Mouse (Mus musculus): Measurements from ENCODE around the gene Lactbl1. TPM values are rescaled to one million over a fixed set of nuclear protein-coding genes. Genes with fewer than 3 reads are reported as not detected.

The Lactbl1 gene
- polyA plus RNA-seq, 1 experiment from 2014 or later: not detected

DNA sequence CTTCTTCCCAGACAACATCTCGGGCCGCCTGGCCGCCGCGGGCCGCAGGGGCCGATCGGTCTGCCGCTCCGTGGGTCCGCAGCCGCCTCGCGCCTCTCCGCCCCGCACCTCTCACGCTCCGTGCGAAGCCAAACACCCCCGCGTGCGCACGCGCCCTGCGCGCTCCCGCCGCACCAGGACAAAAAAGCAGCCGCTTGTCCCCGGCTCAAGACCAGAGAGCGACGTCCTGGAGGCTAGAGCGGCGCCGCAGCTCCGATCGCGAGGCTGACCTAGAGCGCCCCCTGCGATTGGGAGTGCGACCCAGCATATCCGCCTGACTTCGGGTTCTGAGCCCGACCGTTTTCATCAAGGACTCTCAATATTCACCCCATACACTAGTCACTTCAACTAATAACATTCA is 19.9 kb upstream of the Lactbl1 start, which contains the start of gene Kdm1a:
Kdm1a (minus strand) TSS at position 156 of the 400 bp plus-strand sequence.
- Histone ChIP-seq H3K9me3 (no peaks in the 10 kb centered on the region), H3K36me3 (no peaks in the 10 kb centered on the region), H3K27me3 (no peaks in the 10 kb centered on the region), H3K4me2 (replicated peaks) (peak within 1 kb of the TSS; percentile 77), H3K4me3 (replicated peaks) (peak within 1 kb of the TSS; percentile 99), H3K4me1 (replicated peaks) (peaks cover 29% of the 10 kb centered on the region), H3K27ac (peak within 1 kb of the TSS; percentile 97), H3K9ac (replicated peaks) (peak within 1 kb of the TSS; percentile 99)
- WGBS: under 1% methylated on average over 32 of the region's 45 CpGs
- peak; percentile 92 for ATAC-seq

DNA sequence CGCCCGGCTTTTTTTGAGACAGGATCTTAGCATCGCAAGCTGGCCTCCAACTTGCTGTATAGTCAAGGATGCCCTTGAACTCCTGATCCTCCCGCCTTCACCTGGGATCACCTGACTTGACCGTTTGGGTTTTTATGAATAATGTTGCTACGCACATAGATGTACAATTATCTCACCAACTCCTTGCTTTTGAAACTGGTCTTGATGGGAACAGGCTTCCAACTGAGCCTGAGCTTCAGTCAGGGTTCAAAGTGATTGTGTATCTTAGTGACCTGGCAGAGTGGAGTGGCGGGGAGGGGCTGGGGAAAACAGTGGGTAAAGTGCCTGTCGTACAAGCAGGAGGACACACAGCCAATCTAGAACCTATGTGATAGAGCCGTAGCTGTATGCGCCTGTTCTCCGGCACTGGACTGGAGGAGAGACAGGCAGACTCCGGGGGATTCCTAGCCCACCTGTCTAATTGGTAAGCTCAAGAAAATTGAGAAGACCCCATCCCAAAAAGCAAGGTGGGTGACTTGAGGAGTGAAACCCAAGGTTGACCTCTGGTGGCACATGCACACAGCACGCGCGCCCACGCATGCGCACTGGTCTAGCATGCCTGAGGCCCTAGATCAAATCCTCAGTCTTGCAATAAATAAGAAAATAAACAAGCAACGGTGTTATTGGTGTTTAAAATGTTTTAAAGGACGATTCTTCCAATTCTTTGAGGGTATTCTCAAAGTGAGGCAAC is 16.5 kb upstream of the Lactbl1 start:
- ATAC-seq: no peak
- H3K9ac ChIP-seq (replicated peaks): no peak overlapping the region
- no peaks in the 10 kb centered on the region for H3K36me3 ChIP-seq
- peaks cover 4% of the 10 kb centered on the region for H3K4me1 ChIP-seq (replicated peaks)
- H3K27ac ChIP-seq: no peak overlapping the region
- H3K4me3 ChIP-seq (replicated peaks): no peak overlapping the region
- no peak overlapping the region for H3K4me2 ChIP-seq (replicated peaks)
- H3K27me3 ChIP-seq: no peaks in the 10 kb centered on the region
- 92% methylated on average over 19 of the region's 19 CpGs for WGBS
- H3K9me3 ChIP-seq: no peaks in the 10 kb centered on the region

DNA sequence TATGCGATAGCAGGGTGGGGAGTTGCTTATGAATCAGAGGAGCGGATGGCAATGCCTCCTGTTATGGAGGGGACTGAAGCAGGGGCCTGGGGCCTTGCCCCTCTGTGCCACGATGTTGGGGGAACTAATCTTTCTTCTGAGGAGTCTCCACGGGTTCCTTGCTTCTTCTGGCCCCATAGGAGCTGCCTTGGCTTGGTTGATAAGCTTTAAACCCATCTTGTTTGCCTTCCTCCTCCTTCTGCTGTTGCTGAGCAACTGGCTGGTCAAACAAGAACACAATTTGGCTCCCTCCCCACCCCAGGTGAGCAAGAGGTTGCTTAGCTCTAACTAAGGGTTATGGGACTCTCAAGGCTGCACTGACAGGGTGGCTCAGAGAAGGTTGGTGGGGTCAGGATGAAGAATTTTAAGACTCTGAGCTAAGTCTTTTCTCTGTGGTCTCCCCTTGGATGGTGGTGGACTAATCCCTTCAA is 12.0 kb upstream of the Lactbl1 start, which contains the start of gene Tex46:
Tex46 (plus strand) TSS at position 51 of the 470 bp plus-strand sequence.
- Histone ChIP-seq H3K4me2 (replicated peaks) (no peak within 1 kb of the TSS), H3K9ac (replicated peaks) (no peak within 1 kb of the TSS), H3K9me3 (no peaks in the 10 kb centered on the region), H3K4me3 (replicated peaks) (no peak within 1 kb of the TSS), H3K27ac (no peak within 1 kb of the TSS), H3K36me3 (no peaks in the 10 kb centered on the region), H3K27me3 (no peaks in the 10 kb centered on the region), H3K4me1 (replicated peaks) (no peaks in the 10 kb centered on the region)
- no peak for ATAC-seq
- WGBS: 60% methylated on average over 4 of the region's 4 CpGs

DNA sequence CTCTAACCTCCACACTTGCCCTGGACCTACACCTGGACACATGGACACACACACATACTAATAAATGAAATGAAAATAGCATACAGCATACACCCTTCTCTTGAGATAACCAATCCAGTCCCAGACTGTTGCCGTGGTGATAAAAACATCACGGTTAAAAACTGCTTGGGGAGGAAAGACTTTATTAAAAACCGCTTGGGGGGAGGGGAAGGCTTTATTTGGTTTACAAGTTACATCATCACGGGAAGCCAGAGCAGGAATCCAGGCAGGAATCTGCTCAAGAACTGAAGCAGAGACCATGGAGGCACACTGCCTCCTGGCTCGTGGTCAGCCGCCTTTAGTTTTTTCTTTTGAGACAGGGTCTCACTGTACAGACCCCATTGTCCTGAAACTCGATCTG is 8.8 kb upstream of the Lactbl1 start:
- Histone ChIP-seq H3K27me3 (no peaks in the 10 kb centered on the region), H3K9ac (replicated peaks) (no peak overlapping the region), H3K9me3 (no peaks in the 10 kb centered on the region), H3K4me1 (replicated peaks) (0 out of 2 replicates have a peak, but pooled peaks cover 2% of the 10 kb centered on the region), H3K27ac (no peak overlapping the region), H3K4me2 (replicated peaks) (no peak overlapping the region), H3K4me3 (replicated peaks) (no peak overlapping the region), H3K36me3 (no peaks in the 10 kb centered on the region)
- 66% methylated on average over 7 of the region's 7 CpGs for WGBS
- no peak for ATAC-seq

DNA sequence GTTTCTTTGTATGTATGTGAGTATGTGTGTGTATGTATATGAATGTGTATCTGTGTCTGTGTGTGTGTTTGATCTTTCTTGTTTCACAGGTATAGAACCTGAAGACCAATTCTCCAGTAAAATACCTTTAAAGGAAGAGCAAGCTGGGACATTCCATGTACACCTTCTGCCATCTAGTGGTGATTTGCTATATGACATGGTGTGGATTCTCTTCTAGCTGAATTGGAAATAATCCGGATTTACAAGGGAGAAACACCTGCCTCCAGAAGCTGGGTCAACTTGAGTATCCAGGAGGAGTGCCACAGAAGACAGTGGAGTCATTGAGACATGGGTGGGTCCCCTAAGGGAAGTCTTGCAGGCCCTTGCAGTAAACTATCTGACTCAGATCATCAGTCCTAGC is 1.1 kb upstream of the Lactbl1 start:
- peaks cover 5% of the 10 kb centered on the region; the same call in 1 of the 2 replicates for H3K27me3 ChIP-seq
- 0 out of 2 replicates have a peak, but pooled peaks have one; percentile 37 for ATAC-seq
- peaks cover 6% of the 10 kb centered on the region; the same call in 1 of the 2 replicates for H3K4me1 ChIP-seq (replicated peaks)
- no peak overlapping the region for H3K4me3 ChIP-seq (replicated peaks)
- H3K36me3 ChIP-seq: no peaks in the 10 kb centered on the region
- no peak overlapping the region for H3K9ac ChIP-seq (replicated peaks)
- WGBS: 0% methylated on average over 1 of the region's 1 CpGs
- no peak overlapping the region for H3K27ac ChIP-seq
- H3K4me2 ChIP-seq (replicated peaks): no peak overlapping the region
- no peaks in the 10 kb centered on the region for H3K9me3 ChIP-seq

DNA sequence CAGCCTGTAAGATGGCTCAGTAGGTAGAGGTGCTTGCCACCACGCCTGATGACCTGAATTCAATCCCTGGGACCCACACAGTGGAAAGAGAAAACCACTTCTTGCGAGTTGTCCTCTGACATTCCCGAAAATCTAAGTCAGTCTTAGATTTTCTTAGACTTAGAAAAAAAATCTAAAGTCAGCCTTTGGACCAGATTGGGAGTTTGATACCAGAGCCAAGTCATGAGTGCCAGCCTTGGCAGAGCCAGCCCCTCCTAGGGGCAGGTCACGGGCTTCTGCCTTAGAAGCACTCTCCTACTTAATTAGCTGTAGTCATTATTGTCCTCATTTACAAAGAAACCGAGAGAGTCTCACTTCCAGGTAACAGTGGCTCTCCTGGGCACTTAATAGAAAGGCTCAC is 465 bp upstream of the Lactbl1 start:
- ATAC-seq: no peak
- Histone ChIP-seq H3K27me3 (peaks cover 5% of the 10 kb centered on the region; the same call in 1 of the 2 replicates), H3K4me1 (replicated peaks) (peaks cover 6% of the 10 kb centered on the region; the same call in 1 of the 2 replicates), H3K9ac (replicated peaks) (no peak overlapping the region), H3K9me3 (no peaks in the 10 kb centered on the region), H3K4me2 (replicated peaks) (no peak overlapping the region), H3K27ac (no peak overlapping the region), H3K4me3 (replicated peaks) (no peak overlapping the region), H3K36me3 (no peaks in the 10 kb centered on the region)
- WGBS: 52% methylated on average over 5 of the region's 5 CpGs

DNA sequence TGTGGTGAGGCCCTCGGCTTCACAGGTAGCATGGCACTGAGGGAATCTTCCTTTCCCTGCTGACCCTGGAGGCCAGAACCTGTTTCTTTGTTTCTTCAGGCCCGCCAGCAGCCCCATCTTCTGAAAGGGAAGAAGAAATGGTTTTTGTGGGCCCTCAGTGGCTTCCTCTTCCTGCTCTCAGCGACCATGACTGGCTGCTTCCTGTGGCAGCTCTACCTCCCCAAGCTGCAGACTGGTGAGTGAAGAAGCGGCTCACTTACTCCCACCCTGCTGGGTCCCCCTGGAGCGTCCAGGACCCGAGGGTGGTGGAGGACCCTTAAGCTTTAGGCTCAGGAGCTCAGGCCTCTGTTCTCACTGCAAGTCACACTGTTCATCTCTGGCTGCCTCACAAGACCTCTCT is 4.2 kb downstream of the Lactbl1 start:
- Histone ChIP-seq H3K27ac (no peak overlapping the region), H3K9me3 (no peaks in the 10 kb centered on the region), H3K4me3 (replicated peaks) (no peak overlapping the region), H3K4me1 (replicated peaks) (peaks cover 4% of the 10 kb centered on the region), H3K4me2 (replicated peaks) (no peak overlapping the region), H3K27me3 (peaks cover 5% of the 10 kb centered on the region; the same call in 1 of the 2 replicates), H3K36me3 (no peaks in the 10 kb centered on the region), H3K9ac (replicated peaks) (no peak overlapping the region)
- no peak for ATAC-seq
- WGBS: 81% methylated on average over 6 of the region's 6 CpGs

DNA sequence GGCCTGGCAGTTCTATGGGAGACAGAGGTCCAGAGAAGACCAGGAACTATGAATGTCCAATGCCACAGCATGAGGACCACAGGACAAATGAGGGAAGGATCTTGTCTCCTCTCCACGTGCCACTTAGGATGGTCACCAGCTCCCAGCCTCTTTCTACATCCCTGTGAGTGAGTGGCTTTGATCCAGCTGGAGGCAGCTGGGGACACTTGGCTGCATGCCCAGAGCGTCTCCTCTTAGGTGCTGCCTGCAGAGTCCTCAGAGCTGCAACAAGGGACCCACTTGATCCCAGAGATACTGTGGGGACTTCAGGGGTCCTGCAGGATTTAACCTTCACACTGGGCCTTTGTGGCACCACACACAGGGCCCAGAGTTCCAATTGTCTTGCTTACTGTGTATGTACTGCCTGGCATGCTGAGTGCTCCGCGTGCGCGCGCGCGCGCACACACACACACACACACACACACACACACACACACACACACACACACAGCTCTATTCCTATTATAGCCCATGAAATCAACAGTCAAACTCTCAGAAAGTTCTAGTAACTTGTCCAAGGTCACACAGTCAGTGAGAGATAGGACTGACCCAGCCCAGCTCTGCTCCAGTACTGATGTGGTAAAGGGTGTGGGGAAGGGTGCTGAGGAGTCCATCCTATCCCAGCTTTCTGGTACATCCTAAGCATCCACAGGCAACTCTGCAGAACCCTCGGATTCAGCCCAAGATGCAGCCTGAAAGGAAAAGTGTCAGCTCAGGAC is 9.0 kb downstream of the Lactbl1 start:
- Histone ChIP-seq H3K27ac (no peak overlapping the region), H3K4me3 (replicated peaks) (no peak overlapping the region), H3K4me2 (replicated peaks) (no peak overlapping the region), H3K9ac (replicated peaks) (no peak overlapping the region), H3K27me3 (peaks cover 11% of the 10 kb centered on the region), H3K9me3 (no peaks in the 10 kb centered on the region), H3K36me3 (no peaks in the 10 kb centered on the region), H3K4me1 (replicated peaks) (peaks cover 4% of the 10 kb centered on the region)
- WGBS: 74% methylated on average over 11 of the region's 11 CpGs
- ATAC-seq: 0 out of 2 replicates have a peak, but pooled peaks have one; percentile 43

DNA sequence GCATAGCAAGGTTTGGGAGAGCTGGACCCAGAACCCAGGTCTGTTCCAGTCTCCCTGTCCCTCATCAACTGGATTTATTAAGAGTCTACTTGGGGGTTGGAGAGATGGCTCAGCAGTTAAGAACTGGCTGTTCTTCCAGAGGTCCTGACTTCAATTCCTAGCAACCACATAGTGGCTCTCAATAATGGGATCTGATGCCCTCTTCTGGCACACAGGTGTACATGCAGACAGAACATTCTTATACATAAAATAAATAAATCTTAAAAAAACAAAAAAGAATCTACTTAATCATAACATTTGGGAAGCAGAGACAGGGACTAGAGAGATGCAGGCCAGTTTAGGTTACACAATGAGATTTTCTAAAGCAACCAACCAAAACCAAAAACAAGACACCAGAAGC is 13.6 kb downstream of the Lactbl1 start:
- H3K9me3 ChIP-seq: no peaks in the 10 kb centered on the region
- peaks cover 29% of the 10 kb centered on the region for H3K4me1 ChIP-seq (replicated peaks)
- no peak overlapping the region for H3K9ac ChIP-seq (replicated peaks)
- H3K36me3 ChIP-seq: no peaks in the 10 kb centered on the region
- peaks cover 29% of the 10 kb centered on the region for H3K27me3 ChIP-seq
- no peak overlapping the region for H3K27ac ChIP-seq
- no peak overlapping the region for H3K4me3 ChIP-seq (replicated peaks)
- ATAC-seq: no peak
- H3K4me2 ChIP-seq (replicated peaks): no peak overlapping the region

DNA sequence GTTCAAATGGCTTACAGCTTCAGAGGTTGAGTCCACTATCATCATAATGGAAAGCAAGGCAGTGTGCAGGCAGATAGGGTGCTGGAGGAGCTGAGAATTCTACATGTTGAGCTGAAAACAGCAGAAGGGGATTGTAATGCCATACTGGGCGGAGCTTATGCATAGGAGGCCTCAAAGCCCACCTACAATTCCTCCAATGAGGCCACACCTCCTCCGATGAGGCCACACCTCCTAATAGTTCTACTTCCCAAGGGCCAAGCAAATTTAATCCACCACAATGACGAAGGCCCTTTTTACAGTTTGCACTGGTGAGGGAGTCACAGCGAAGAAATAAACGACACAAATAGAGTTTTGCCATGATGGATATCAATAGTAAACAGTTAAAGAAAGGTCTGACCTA is 14.1 kb downstream of the Lactbl1 start:
- Histone ChIP-seq H3K27ac (no peak overlapping the region), H3K4me1 (replicated peaks) (peaks cover 25% of the 10 kb centered on the region), H3K36me3 (no peaks in the 10 kb centered on the region), H3K4me3 (replicated peaks) (no peak overlapping the region; the same call in 1 of the 2 replicates), H3K9ac (replicated peaks) (no peak overlapping the region), H3K4me2 (replicated peaks) (no peak overlapping the region), H3K9me3 (no peaks in the 10 kb centered on the region), H3K27me3 (peaks cover 29% of the 10 kb centered on the region)
- ATAC-seq: no peak
- 66% methylated on average over 5 of the region's 5 CpGs for WGBS

DNA sequence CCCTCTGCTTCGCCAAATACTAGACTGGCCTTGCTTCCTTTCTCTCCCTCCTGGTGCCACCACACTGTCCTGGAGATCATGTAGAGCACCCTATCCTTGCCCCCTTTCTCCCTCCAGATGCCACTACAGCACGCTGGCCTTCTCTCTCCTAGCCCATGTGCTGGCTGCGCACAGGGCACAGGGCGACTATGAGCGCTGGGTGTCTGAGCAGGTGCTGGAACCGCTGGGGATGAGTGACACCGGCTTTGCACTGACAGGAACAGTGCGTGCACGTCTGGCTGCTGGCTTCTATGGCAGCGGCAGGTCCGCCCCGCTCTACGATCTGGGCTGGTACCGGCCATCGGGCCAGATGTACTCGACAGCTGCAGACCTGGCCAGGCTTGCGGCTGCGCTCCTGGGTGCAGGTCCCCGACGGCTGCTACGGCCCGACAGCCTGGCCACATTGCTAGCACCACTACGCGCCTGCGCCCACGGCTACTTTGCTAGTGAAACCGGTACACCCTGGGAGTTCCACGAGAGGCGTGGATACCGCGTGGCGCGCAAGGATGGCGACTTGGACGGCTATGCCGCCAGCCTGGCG is 14.7 kb downstream of the Lactbl1 start:
- 19% methylated on average over 37 of the region's 37 CpGs for WGBS
- H3K27ac ChIP-seq: 0 out of 2 replicates have a peak overlapping the region, but pooled peaks have one; percentile 21
- peak; percentile 61 for ATAC-seq

More for the DNA sequence above, 14.7 kb downstream of the Lactbl1 start:
- Histone ChIP-seq H3K36me3 (no peaks in the 10 kb centered on the region), H3K4me3 (replicated peaks) (peak overlapping the region; percentile 50), H3K4me2 (replicated peaks) (peak overlapping the region; percentile 77), H3K4me1 (replicated peaks) (peaks cover 25% of the 10 kb centered on the region), H3K9me3 (no peaks in the 10 kb centered on the region), H3K9ac (replicated peaks) (peak overlapping the region; percentile 67), H3K27me3 (peaks cover 29% of the 10 kb centered on the region)
